Mouse (Mus musculus): ENCODE measurements around the gene Dio3. TPM values are rescaled to one million over a fixed set of nuclear protein-coding genes. Genes with fewer than 3 reads are reported as not detected.
A peak's percentile ranks its signal among the peaks of the same experiment; 100 is the strongest.

Dio3 gene
- 1 to 10 TPM; 1.1 to 2.3 TPM for total RNA-seq (2021)

DNA sequence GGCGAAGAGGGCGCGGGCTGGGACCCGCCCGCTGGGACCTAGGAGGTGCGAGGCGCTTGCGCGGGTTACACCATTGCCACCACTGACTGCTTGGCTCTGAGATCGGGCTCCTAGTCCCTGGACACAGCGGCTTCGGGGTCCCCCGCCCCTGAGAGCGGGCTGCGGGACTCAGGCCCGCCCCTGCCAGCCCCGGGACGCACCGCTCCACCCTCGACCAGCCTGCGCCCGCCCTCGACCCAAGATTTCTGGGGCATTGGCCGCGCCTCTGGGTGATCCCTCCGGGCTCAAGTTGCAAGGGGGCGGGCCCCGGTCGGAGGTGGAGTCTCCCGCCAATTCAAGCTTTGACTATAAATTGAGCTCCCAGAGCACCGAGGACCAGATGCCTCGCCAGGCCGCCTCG is at the start of gene Dio3:
Gene Dio3, plus strand, starts transcription at position 216 of the 400 bp plus-strand sequence.
- intact Hi-C loops (cut with DNase I): no loop called here
- DNase-seq: no peak

DNA sequence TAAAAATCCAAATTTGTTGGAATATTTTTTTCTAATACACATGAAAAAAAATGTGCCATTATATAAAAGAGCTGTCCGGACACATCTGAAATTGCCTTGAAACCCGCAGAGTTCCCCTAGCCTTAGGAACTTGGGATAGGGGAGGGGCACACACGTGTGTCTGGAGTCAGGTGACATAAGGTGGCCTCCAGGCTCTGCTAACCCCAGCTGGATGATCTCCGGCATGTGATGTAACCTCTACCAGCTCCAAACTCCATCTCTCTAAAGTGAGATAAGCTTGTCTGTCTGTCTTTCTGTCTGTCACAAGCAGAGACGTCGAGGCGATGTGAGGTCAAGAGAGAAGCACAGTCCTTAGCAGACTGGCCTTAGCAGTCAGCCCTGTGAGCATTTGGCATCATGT is 48.6 kb upstream of the Dio3 start:
- intact Hi-C loops (cut with DNase I): no loop called here
- no peak for DNase-seq

DNA sequence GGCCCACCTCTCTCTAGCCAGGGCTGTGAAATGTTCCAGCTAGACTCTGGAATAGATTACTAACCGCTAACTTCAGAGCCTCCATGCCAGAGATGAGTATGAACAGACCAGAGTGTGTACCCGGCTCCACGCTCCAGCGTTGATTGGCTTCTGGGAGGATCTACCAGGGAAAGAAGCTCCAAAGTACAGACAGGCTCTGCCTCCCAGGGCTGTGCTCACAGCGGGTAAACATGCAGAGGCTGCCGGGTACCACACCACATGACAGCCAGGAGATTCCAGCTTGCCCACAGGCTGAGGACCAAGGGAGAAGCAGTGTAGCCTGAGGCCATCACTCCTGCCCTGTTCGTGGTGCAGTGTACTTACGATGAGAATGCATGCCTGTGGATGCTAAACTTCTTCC is 48.1 kb upstream of the Dio3 start:
- DNase-seq: no peak
- intact Hi-C loops (cut with DNase I): no loop called here

DNA sequence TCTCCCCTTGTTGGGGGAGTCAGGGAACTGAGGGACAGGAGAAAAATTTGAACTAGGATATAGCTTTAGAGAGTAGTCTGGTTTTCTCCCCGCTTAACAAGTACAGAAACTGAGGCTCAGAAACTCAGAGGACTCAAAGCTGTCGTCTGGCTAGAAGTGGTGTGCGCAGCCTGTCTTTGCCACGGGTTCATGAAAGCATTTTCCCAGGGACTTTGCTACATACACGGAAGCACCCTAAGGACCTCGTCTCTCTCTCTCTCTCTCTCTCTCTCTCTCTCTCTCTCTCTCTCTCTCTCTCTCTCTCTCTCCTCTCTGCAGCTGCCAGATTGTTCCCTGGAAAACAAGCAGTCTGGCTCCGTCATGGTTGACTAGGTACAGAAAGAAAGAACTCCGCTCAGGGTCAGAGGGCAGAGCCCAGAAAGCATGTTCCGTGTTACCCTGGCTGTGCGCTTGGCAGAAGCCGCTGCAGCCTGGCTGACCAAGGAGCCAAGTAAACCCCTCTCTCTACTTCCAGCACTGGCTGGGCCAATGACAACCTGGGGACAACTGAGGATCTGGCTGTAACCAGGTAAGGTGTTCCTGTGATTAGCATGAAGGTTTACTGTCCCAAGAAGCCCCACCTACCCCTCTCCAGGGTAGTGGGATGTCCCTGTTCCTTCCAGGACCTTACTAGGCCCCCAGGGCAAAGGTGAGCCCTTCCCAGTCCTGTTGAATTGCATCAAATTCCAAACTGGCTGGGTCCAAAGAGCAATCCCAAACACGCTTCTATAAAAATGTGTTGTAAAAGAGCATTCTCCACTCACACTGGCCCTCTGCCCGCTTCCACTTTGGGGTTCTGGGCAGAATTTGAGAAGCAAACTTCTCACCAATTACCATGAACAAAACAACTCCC is 46.9 kb upstream of the Dio3 start:
- intact Hi-C loops (cut with DNase I): no loop called here

DNA sequence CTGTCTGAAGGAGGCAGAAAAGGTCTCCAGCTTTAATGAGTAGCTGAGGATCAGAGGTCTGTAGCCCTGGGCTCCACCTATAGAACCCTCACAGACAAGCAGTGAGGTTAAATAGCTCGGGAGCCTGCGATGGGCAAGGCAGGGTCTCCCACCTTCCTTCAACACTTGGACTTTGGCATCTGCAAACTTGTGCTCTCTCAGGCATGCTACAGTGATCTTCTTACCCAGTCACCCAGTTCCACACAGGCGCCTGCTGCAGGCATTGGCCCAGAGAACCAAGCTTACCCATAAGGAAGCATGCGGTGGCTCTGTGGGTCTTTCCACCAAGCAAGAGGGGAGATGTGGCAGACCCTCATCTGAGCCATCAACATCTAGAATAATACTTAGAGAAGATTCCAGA is 43.0 kb upstream of the Dio3 start:
- intact Hi-C loops (cut with DNase I): no loop called here
- no peak for DNase-seq

More for the DNA sequence above, 46.9 kb upstream of the Dio3 start:
- no peak for DNase-seq

DNA sequence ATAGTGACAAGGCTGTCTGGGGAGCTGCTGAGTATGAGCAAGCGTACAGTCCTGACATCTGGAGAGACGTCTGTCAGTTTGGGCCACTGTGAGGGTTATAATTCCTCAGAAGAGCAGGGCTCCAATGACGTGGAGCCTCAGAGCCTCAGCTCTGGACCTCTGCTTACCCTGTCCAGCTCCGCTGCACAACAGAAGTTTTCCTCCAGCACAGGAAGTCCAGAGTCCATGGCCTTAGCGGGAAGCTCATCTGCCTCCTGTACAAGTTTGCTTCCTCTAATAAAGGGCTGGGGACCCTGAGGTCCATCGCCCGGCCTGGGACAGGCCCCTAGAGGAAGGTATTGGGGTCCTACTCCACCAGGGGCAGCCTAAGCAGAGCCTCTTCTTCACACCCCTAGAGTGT is 41.8 kb upstream of the Dio3 start:
- DNase-seq: no peak
- intact Hi-C loops (cut with DNase I): no loop called here

DNA sequence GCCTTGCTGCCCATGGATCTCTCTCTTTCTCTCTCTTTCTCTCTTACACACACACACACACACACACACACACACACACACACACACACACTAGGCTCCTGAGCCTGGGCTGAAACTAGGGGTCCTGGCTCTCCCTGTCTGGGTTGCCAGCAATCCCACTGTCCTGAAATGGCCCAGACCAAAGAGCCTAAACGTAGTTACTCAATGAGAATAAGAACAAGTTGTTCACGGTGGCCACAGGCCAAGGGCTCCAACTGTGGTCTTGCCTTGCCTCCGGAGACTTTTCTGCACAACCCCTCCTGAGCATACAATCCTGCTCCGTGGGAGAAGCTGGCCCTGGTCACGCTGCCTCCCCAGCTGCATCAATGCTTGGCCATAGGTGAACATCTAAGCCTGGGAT is 39.5 kb upstream of the Dio3 start:
- no peak for DNase-seq
- intact Hi-C loops (cut with DNase I): no loop called here

DNA sequence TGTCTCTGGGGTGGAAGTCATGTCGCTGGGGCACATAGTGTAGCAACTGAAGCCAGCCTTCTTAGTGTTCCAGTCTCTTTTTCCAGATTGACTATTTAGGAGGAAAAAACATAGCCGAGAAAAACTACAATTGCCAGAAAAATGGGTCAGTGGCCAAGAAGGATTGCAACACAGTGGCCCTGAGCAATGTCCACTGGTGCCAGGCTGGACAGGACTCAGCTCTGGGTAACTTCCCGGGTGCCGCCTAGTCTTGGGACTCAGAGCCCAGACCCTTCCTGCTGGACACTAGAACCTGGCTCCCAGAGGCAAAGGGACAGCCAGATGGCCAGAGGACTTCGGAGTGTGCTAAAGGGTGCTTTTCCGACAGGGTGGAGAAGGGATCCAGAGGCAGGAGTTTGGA is 34.3 kb upstream of the Dio3 start:
- no peak for DNase-seq
- intact Hi-C loops (cut with DNase I): no loop called here

DNA sequence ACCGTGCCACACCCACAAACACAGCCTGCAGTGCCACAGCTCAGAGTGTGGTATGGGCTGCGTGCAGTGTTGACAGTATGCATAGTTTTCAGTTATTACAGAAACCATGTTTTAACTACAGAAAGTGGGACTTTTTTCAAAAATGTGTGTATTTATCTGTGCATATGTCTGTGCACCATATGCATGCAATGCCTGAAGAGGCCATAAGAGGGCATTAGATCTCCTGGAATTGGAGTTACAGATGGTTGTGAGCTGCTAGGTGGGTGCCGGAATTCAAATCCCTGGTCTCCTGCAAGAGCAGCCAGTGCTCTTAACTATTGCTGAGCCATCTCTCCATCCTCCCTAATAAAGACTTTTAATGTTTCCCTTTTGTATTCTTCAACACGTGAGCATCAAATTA is 33.4 kb upstream of the Dio3 start:
- DNase-seq: no peak
- intact Hi-C loops (cut with DNase I): no loop called here

DNA sequence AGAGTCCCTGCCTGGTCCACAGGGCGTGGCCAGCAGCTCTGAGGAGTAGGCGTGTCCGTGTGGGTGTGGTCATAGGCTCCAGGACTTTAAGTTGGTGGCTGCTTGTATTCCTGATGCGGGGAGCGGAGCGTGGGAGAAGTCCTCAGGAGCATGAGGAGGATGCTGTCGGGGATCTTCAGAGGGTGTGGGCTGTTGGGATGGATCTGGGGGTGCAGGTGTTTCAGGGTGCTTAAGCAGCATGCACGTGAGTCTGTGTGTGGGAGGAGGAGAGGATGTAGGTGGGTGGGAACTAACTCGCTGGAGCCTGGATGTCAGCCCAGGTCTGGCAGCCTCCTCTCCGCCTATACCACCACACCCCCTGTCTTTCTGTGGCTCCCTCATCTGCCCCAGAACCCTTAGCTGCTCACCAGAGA is 26.7 kb upstream of the Dio3 start:
- intact Hi-C loops (cut with DNase I): no loop called here
- DNase-seq: no peak

DNA sequence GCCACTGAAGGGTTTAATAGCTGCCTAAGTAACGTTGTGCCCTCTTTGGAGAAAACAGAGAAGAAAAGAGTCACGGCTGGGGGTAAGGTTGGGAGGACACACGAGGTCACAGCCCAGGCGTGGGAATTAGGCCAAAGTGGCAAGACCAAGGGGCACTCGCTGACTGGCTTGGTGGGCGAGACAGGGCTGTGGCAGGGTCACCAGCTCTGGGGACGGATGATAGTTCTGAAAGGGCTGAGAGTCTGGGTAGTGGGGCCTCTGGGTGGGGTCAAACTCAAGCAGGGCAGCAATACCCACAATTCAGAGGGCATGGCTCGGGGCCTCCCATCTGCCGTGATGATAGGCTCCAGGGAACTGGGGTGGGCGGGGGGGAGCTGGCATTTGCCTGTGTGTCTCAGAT is 23.1 kb upstream of the Dio3 start:
- no peak for DNase-seq
- intact Hi-C loops (cut with DNase I): no loop called here

DNA sequence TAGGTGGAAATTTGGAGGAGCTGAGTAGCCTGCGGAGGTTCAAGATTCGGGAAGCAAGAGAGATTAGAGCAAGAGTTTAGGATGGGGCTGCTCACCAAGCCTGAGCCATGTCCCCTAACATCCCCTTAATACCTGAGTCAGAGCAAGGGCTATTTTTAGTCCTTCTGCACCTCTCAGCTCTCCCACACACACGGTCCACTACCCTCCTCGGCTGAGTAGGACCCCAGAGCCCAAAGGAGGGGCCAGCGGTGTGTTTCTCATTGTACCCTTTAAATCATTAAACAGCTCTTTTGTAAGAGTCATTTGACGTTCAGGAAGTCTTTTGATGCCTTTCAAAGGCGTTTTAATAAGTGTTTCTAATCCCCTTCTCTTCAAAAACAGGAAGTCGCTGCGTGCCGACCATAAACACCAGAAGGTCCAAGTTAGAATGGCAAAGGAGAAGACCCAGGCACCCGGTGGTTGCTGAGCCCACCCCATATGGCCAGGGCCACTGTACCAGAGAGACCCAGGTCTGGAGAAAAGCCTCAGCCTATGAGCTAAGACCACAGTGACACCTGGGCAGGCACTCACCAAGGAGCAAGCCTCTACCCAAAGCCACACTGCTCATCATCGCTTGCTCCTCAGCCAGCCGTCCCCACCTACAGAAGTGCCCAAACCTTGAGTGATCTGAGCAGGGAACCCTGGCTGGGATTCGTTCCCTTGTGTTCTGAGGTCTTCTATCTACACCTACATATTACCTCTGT is 22.2 kb upstream of the Dio3 start:
- intact Hi-C loops (cut with DNase I): no loop called here

DNA sequence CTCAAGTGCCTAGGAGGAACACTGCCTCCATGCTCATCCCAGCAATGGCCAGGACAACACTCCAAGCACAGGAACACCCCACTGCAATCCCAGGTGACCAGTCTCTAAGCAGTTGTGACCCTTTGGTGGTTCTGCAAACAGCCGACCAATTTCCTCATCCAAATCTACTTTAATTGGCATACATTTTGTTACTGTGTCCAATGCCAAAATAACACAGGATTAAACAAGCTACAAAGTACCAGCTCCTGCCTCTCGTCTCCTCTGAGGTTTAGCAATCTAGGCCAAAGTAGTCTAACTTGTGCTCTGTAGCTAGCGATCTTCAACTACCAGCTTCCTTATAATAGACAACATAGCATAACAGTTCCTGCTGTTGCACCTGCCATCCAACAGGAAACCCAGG is 10.6 kb upstream of the Dio3 start:
- intact Hi-C loops (cut with DNase I): no loop called here
- no peak for DNase-seq

More for the DNA sequence above, 22.2 kb upstream of the Dio3 start:
- DNase-seq: no peak

DNA sequence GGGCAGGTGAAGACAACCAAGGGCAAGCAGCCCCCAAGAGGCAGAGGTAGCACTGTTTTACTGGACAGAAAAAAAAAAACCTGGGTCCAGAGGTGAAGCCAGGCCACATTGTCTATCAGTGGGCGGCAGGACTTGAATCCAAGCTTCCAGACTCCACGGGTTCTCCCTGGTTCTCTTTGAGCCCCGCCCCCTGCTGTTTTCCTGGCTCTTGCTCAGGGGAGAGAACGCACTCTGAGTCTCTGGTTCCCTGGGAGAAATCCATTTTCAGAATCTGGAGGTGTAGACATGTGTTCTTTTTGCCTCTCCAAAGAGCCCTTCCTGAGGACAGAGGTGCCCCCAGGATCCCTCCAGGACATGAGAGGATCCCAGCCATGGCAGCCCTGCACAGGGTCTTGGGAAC is 9.2 kb upstream of the Dio3 start:
- DNase-seq: no peak
- intact Hi-C loops (cut with DNase I): no loop called here

DNA sequence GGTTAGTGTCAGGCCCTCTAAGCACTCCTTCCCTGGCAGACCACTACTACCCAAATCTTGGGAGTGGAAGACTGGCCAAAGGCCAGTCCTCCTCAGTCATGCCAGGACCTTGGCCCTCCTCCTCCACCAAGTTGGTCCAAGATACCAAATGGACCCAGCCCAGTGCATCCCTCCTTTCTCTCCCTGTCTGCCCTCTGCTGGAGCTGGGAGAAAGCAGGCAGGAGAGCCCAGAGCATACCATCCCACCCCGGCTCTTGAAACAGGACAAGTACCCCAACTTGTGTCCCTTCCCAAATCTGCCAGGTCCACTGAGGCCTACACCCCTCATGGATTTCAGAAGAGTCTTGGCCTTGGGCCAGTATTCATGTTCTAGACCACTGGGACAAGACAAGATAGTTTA is 2.8 kb upstream of the Dio3 start:
- DNase-seq: no peak
- intact Hi-C loops (cut with DNase I): no loop called here

DNA sequence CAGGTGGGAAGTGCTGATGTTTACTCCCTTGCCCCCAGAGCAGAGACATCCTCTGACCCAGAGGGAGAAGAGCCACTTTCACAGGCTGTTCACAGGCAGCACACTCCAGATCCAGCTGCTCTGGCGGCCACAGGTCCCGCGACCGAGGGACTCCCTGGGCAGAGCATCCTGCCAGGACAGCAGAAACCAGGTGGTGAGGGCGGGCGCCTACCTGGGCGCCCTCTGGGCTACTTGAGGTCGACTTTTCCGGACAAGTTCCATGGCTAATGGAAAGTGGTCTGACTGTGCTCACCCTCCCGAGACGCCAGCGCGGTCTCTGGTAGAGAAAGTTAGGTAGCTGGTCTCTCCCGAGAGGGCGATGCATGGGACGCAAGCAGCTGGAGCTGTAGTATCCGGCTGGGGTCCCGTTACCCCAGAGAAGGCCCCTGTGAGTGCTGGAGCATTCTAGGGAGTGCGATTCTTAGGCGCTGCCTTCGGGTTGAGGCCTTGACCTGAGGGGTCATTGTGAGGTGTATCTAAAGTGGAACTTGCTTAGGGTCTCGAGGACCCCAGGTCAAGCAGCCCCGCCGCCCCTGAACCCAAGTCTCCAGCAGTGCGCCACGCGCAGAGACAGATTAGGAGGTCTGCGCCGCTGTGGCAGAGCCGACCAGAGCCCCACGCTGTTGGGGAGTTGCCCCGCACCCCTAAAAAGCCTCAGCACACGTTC is 1.5 kb upstream of the Dio3 start:
- no peak for DNase-seq
- intact Hi-C loops (cut with DNase I): no loop called here

DNA sequence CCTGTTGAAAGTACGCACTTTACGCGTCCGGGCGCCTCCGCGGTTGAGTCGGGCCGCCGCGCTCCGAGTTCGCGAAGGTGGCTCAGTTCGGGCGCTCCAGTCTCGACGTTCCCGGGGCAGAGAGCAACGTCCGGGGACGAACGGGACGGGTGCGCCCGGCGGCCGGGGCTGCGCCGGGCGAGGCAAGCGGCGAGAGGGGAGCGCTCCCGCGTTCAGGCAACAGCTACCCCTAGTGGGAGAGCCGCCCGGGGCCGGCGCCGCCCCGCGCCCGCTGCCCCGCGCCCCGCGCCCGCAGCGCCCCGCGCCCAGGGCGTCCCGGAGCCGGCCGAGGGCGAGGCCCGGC is 932 bp upstream of the Dio3 start:
- peak; percentile 19 for DNase-seq
- intact Hi-C loops (cut with DNase I): no loop called here

DNA sequence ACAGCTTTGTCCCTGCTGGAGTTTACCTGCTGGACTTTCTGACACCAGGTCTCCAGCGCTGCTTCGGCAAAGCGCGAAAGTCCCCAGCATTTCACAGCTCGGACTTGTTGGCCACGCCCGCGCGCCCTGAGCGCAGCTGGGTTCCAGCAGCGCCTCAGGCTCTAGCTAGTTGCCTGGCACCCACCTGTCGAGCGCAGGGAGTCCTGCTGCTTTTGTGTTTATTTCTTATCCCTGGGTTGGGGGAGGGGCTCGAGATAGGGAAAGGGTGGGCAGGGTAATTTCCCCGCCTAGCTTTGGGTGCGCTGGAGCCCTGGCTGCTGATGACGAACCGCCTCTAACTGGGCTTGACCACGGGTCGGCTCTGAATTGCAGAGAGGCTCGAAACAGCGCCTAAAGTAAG is 1.5 kb downstream of the Dio3 start:
- intact Hi-C loops (cut with DNase I): no loop called here
- DNase-seq: no peak

DNA sequence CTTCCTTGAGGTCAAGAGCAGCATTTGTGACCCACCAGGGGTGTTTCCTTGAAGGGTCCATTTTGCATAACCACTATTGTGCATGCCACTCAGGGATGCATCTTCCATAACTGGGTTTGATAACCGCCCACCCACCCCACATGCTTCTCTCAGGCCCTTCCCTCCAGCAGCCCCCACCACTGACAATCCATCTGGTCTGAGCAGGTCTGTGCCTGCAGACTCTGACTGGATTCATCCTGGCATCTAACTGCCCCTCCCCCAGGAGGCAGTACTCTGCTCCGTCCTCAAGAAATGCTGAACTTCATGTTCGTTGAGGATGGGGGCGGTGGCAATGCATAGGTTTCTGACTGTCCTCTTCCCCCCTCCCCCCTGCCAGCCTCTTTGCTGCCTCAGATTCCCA is 4.9 kb downstream of the Dio3 start:
- no peak for DNase-seq
- intact Hi-C loops (cut with DNase I): no loop called here

DNA sequence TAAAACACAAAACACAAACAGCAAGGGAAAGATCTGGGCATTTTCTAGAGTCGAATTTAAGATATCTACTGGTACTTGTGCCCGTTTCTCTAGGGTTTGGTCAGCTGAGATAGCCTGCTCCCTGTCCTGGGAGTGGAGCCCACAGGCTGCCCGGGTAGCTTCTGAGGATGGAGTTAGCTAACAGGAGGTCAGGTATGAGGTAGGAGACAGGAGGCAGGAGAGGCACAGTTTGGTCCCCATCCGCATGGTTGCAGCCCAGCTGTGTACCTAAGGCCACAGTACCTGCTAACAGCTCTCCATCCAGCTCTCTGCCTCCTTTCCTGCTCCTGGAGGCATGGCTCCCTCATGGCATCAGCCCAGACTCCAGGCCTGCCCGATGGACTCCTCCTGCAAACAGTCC is 13.9 kb downstream of the Dio3 start:
- no peak for DNase-seq
- intact Hi-C loops (cut with DNase I): no loop called here

DNA sequence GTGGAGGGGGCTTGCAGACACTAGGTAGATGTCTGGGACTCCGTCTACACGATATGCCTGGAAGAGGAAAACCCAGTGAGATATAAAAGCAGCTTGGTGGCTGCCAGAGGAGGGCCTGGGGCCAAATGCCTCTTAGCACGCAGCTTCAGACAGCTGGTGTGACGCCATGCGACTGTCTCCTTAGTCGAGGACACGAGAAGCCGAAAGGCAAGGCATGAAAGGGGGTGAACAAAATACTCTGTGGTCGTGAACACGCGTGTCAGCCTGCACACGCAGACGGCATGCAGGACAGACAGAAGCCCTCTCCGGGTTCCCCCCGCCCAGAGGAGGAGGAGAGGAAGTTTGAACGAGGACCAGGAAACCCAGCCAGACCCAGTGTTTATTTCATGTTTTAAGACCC is 16.0 kb downstream of the Dio3 start:
- intact Hi-C loops (cut with DNase I): no loop called here

DNA sequence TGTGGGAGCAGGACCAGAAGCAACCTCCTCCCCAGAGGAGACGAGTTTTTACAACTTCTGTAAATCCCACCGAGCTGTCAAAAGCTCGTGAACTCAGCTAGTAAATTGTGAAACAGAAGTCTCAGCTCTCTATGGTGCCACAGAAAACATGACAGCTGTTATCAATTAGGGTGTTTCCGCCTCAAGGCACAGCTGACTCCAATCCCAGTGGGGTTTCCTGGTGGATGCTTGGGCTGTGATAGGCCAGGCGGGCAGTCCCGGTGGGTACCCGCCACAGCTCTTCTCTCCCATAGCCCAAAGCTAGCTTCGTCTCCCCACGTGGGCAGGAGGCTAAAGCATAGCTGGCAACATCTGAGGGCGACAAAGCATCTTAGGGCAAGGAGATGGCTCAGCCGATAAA is 19.8 kb downstream of the Dio3 start:
- DNase-seq: peak; percentile 54
- intact Hi-C loops (cut with DNase I): no loop called here

More for the DNA sequence above, 16.0 kb downstream of the Dio3 start:
- peak; percentile 60 for DNase-seq
